Mouse (Mus musculus) limb, embryonic 15.5 days (tissue): ENCODE data around the gene Lars2. TPM values are rescaled to one million over a fixed set of nuclear protein-coding genes. Genes with fewer than 3 reads are reported as not detected.
"Not testable (repeated sequence)": the region's sequence is repeated elsewhere in the genome, so short reads cannot be mapped to it uniquely, and the experiment has no call there.

Experiments
- ATAC-seq: fragments of 200-750 bp; cut with Nextera tagmentation; 2 replicates; pipeline ENCODE4 v1.8.0; 2017; ENCODE audit warnings: low read depth, moderate TSS enrichment; ENCODE audit not compliant: insufficient number of reproducible peaks, low FRiP score, low TSS enrichment
- H3K27ac ChIP-seq: fragments of 300-500 bp; sonication (generic); 2 replicates; pipeline ENCODE4 v1.5.1; 2015; ENCODE audit warnings: moderate library complexity, mild to moderate bottlenecking, inconsistent platforms
- H3K27me3 ChIP-seq: fragments of 300-500 bp; sonication (generic); 2 replicates; pipeline ENCODE4 v1.6.1; 2015; ENCODE audit warnings: inconsistent platforms
- H3K36me3 ChIP-seq: fragments of 300-500 bp; sonication (generic); 2 replicates; pipeline ENCODE4 v1.6.1; 2015; ENCODE audit warnings: inconsistent platforms
- H3K4me1 ChIP-seq: fragments of 300-500 bp; sonication (generic); 2 replicates; pipeline ENCODE4 v1.6.1; 2015; ENCODE audit warnings: inconsistent platforms
- H3K4me2 ChIP-seq: fragments of 300-500 bp; sonication (generic); 2 replicates; pipeline ENCODE4 v1.6.1; 2015; ENCODE audit warnings: mild to moderate bottlenecking, inconsistent platforms
- H3K4me3 ChIP-seq: fragments of 300-500 bp; sonication (generic); 2 replicates; pipeline ENCODE4 v1.5.1; 2015; ENCODE audit warnings: mild to moderate bottlenecking, inconsistent platforms
- H3K9ac ChIP-seq: fragments of 300-500 bp; sonication (generic); 2 replicates; pipeline ENCODE4 v1.6.1; 2015; ENCODE audit warnings: inconsistent platforms
- H3K9me3 ChIP-seq: fragments of 300-500 bp; sonication (generic); 2 replicates; pipeline ENCODE4 v1.6.1; 2016; ENCODE audit warnings: inconsistent platforms
- WGBS: fragments of 180-500 bp; shearing (Covaris S2); methylation state at CpG from one replicate; pipeline ENCODE4 v1.1.7; 2015; 5-methylcytosine and 5-hydroxymethylcytosine counted together
- polyA plus RNA-seq: library from polyadenylated mRNA; unstranded; fragments of >200 nt; fragmentation: Nextera tagmentation; extraction: Ambion mirVana; gene quantifications from 2 replicates; pipeline ENCODE4 v1.2.1, GENCODE M21; 2015

Gene Lars2
- polyA plus RNA-seq, 1 experiment from 2014 or later: 1,100 TPM

- ATAC-seq: no peak
These were observed 35.5 kb downstream of the Lars2 start for GRCm38 (mm10) chr9:123402215-123402614.

GRCm38 (mm10) chr9:123403031-123403430 is 36.3 kb downstream of the Lars2 start:
- Histone ChIP-seq H3K9ac (no peak overlapping the region), H3K4me1 (no peaks in the 10 kb centered on the region), H3K4me2 (no peak overlapping the region), H3K36me3 (0 out of 2 replicates have a peak, but pooled peaks cover 4% of the 10 kb centered on the region), H3K4me3 (no peak overlapping the region), H3K27ac (no peak overlapping the region), H3K9me3 (no peaks in the 10 kb centered on the region), H3K27me3 (no peaks in the 10 kb centered on the region)
- ATAC-seq: no peak
- 85% methylated on average over 3 of the region's 3 CpGs for WGBS

More at GRCm38 (mm10) chr9:123402215-123402614, 35.5 kb downstream of the Lars2 start:
- Histone ChIP-seq H3K4me3 (no peak overlapping the region), H3K9me3 (no peaks in the 10 kb centered on the region), H3K27ac (no peak overlapping the region), H3K9ac (no peak overlapping the region), H3K36me3 (0 out of 2 replicates have a peak, but pooled peaks cover 4% of the 10 kb centered on the region), H3K4me1 (no peaks in the 10 kb centered on the region), H3K27me3 (no peaks in the 10 kb centered on the region), H3K4me2 (no peak overlapping the region)
- WGBS: 86% methylated on average over 3 of the region's 3 CpGs

- no peak overlapping the region for H3K4me2 ChIP-seq
- H3K9ac ChIP-seq: no peak overlapping the region
- no peaks in the 10 kb centered on the region for H3K27me3 ChIP-seq
- H3K4me1 ChIP-seq: no peaks in the 10 kb centered on the region
- no peaks in the 10 kb centered on the region for H3K36me3 ChIP-seq
- ATAC-seq: no peak
- 81% methylated on average over 1 of the region's 1 CpGs for WGBS
- no peaks in the 10 kb centered on the region for H3K9me3 ChIP-seq
- H3K27ac ChIP-seq: no peak overlapping the region
- H3K4me3 ChIP-seq: no peak overlapping the region
These were observed 38.5 kb downstream of the Lars2 start for GRCm38 (mm10) chr9:123405231-123405630.

- 91% methylated on average over 2 of the region's 2 CpGs for WGBS
- no peak for ATAC-seq
- Histone ChIP-seq H3K9ac (no peak overlapping the region), H3K4me3 (no peak overlapping the region), H3K9me3 (no peaks in the 10 kb centered on the region), H3K4me1 (no peaks in the 10 kb centered on the region), H3K36me3 (peaks cover 14% of the 10 kb centered on the region; the same call in 1 of the 2 replicates), H3K27me3 (no peaks in the 10 kb centered on the region), H3K27ac (no peak overlapping the region), H3K4me2 (no peak overlapping the region)
These were observed 42.0 kb downstream of the Lars2 start for GRCm38 (mm10) chr9:123408771-123409170.

- Histone ChIP-seq H3K36me3 (peaks cover 11% of the 10 kb centered on the region), H3K4me1 (no peaks in the 10 kb centered on the region), H3K4me3 (no peak overlapping the region), H3K9ac (no peak overlapping the region), H3K27ac (no peak overlapping the region), H3K4me2 (no peak overlapping the region), H3K27me3 (no peaks in the 10 kb centered on the region), H3K9me3 (no peaks in the 10 kb centered on the region)
- 75% methylated on average over 4 of the region's 4 CpGs for WGBS
- no peak for ATAC-seq
These were observed 63.1 kb downstream of the Lars2 start for GRCm38 (mm10) chr9:123429863-123430262.

- Histone ChIP-seq H3K9me3 (no peaks in the 10 kb centered on the region), H3K36me3 (peaks cover 13% of the 10 kb centered on the region), H3K27ac (no peak overlapping the region), H3K4me2 (no peak overlapping the region), H3K4me1 (no peaks in the 10 kb centered on the region), H3K4me3 (no peak overlapping the region), H3K27me3 (no peaks in the 10 kb centered on the region), H3K9ac (no peak overlapping the region)
- no peak for ATAC-seq
These were observed 64.2 kb downstream of the Lars2 start for GRCm38 (mm10) chr9:123430973-123431372.

GRCm38 (mm10) chr9:123438223-123438622 is 71.5 kb downstream of the Lars2 start:
- Histone ChIP-seq H3K9me3 (no peaks in the 10 kb centered on the region), H3K4me3 (no peak overlapping the region), H3K27me3 (no peaks in the 10 kb centered on the region), H3K27ac (no peak overlapping the region), H3K36me3 (peaks cover 42% of the 10 kb centered on the region), H3K4me1 (peaks cover 4% of the 10 kb centered on the region; the same call in 1 of the 2 replicates), H3K4me2 (no peak overlapping the region), H3K9ac (no peak overlapping the region)
- WGBS: 84% methylated on average over 2 of the region's 2 CpGs
- no peak for ATAC-seq

- 52% methylated on average over 5 of the region's 5 CpGs for WGBS
- no peak for ATAC-seq
- H3K4me2 ChIP-seq: no peak overlapping the region
These were observed 73.7 kb downstream of the Lars2 start for GRCm38 (mm10) chr9:123440230-123441058.

GRCm38 (mm10) chr9:123447101-123447500 is 80.4 kb downstream of the Lars2 start:
- H3K4me3 ChIP-seq, H3K4me1 ChIP-seq, H3K9ac ChIP-seq, ATAC-seq, H3K27me3 ChIP-seq, H3K27ac ChIP-seq, H3K4me2 ChIP-seq, H3K9me3 ChIP-seq: not testable (repeated sequence)
- peaks cover 15% of the 10 kb centered on the region; the same call in 1 of the 2 replicates for H3K36me3 ChIP-seq
- 93% methylated on average over 3 of the region's 3 CpGs for WGBS

More at GRCm38 (mm10) chr9:123440230-123441058, 73.7 kb downstream of the Lars2 start:
- Histone ChIP-seq H3K36me3 (peaks cover 45% of the 10 kb centered on the region), H3K4me3 (no peak overlapping the region), H3K4me1 (peaks cover 4% of the 10 kb centered on the region; the same call in 1 of the 2 replicates), H3K27me3 (no peaks in the 10 kb centered on the region), H3K27ac (peak overlapping the region; percentile 57; the same call in 1 of the 2 replicates), H3K9me3 (no peaks in the 10 kb centered on the region), H3K9ac (no peak overlapping the region)

- H3K27me3 ChIP-seq: no peaks in the 10 kb centered on the region
- no peaks in the 10 kb centered on the region for H3K4me1 ChIP-seq
- no peak overlapping the region for H3K27ac ChIP-seq
- no peak for ATAC-seq
- no peaks in the 10 kb centered on the region for H3K9me3 ChIP-seq
- peaks cover 7% of the 10 kb centered on the region; the same call in 1 of the 2 replicates for H3K36me3 ChIP-seq
- H3K9ac ChIP-seq: no peak overlapping the region
- no peak overlapping the region for H3K4me3 ChIP-seq
- H3K4me2 ChIP-seq: no peak overlapping the region
These were observed 81.9 kb downstream of the Lars2 start for GRCm38 (mm10) chr9:123448594-123448993.

GRCm38 (mm10) chr9:123450174-123450573 is 83.4 kb downstream of the Lars2 start:
- Histone ChIP-seq H3K4me3 (no peak overlapping the region), H3K27me3 (no peaks in the 10 kb centered on the region), H3K27ac (no peak overlapping the region), H3K4me1 (no peaks in the 10 kb centered on the region), H3K4me2 (no peak overlapping the region), H3K9me3 (no peaks in the 10 kb centered on the region), H3K9ac (no peak overlapping the region), H3K36me3 (peaks cover 16% of the 10 kb centered on the region)
- ATAC-seq: no peak
- 44% methylated on average over 2 of the region's 2 CpGs for WGBS

- Histone ChIP-seq H3K9me3 (no peaks in the 10 kb centered on the region), H3K27ac (no peak overlapping the region), H3K4me2 (no peak overlapping the region), H3K27me3 (no peaks in the 10 kb centered on the region), H3K4me1 (no peaks in the 10 kb centered on the region), H3K36me3 (peaks cover 12% of the 10 kb centered on the region), H3K9ac (no peak overlapping the region), H3K4me3 (no peak overlapping the region)
- no peak for ATAC-seq
- WGBS: 56% methylated on average over 3 of the region's 3 CpGs
These were observed 85.0 kb downstream of the Lars2 start for GRCm38 (mm10) chr9:123451772-123452171.
